Mouse (Mus musculus) testis, adult 10 weeks (tissue): ENCODE data around the gene Prss21. TPM values are rescaled to one million over a fixed set of nuclear protein-coding genes. Genes with fewer than 3 reads are reported as not detected.

ENCODE experiments used
- polyA plus RNA-seq: library from polyadenylated mRNA; stranded (reverse); fragments of 350-450 nt; fragmentation: Illumina TruSeq; extraction: RNeasy Lipid Tissue Mini Kit (QIAGEN cat#74804); gene quantifications from one replicate; pipeline ENCODE4 v1.2.3, GENCODE M21; 2014; ENCODE audit warnings: low read depth, low replicate concordance

Prss21 gene
- polyA plus RNA-seq = 34.8 TPM

DNA sequence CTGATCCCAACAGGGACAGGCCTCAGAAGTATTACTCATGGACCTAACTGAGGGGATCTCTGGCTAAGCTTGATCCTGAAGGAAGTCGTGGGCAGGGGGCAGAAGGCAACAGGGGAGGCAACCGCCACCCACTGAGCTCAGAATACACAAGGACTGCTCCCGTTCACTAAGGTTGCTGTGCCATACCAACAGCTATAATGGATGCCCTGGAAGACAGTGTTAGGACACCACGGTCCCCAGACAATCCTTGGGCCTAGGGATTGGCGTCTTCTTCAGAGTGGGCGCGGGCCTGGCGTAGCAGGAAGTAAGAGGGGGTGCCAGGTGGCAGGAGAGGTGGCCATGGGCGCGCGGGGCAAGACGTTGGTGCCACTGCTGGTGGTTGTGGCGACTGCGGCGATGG lies at the start of gene Prss21:
TSS of gene Prss21 (plus strand) at position 301 of the 400 bp plus-strand sequence.

GRCm38 (mm10) chr17:23829064-23829619 lies 38.7 kb upstream of the Prss21 start, which contains the start of gene Elob:
Gene Elob (minus strand): TSS chr17:23829136.

GRCm38 (mm10) chr17:23836006-23836575 lies 31.8 kb upstream of the Prss21 start, which contains the start of gene Prss33:
Gene Prss33 (minus strand): TSS chr17:23836056.

GRCm38 (mm10) chr17:23843812-23844273 lies 24.0 kb upstream of the Prss21 start, which contains the start of the genes Prss32 and Prss41:
Gene Prss32 (plus strand): TSS chr17:23843855.
Gene Prss41 (minus strand): TSS chr17:23844172.

GRCm38 (mm10) chr17:23880576-23880975 lies 12.7 kb downstream of the Prss21 start, which contains the start of the genes Dcpp1 and Dcpp2:
Gene Dcpp1 (plus strand): TSS chr17:23880876.
Gene Dcpp2 (plus strand): TSS chr17:23880880.

GRCm38 (mm10) chr17:23917158-23917557 lies 49.3 kb downstream of the Prss21 start, which contains the start of gene Dcpp3:
Gene Dcpp3 (plus strand): TSS chr17:23917458.

Other genes with a start within 250 kb of the Prss21 start
- 0.14 TPM for gene Mmp25, start 222.8 kb upstream of the Prss21 start, polyA plus RNA-seq
- not detected for gene Bicdl2, start 207.6 kb upstream of the Prss21 start, polyA plus RNA-seq
- 3.5 TPM for gene Hcfc1r1, start 194.5 kb upstream of the Prss21 start, polyA plus RNA-seq
- 1.3 TPM for gene Thoc6, start 194.2 kb upstream of the Prss21 start, polyA plus RNA-seq
- gene Tnfrsf12a, start 190.6 kb upstream of the Prss21 start, polyA plus RNA-seq = not detected
- not detected for gene Cldn6, start 188.8 kb upstream of the Prss21 start, polyA plus RNA-seq
- gene Cldn9, start 184.0 kb upstream of the Prss21 start, polyA plus RNA-seq = not detected
- gene 1520401A03Rik, start 145.3 kb upstream of the Prss21 start, polyA plus RNA-seq = 0.87 TPM
- 1.9 TPM for gene Pkmyt1, start 141.7 kb upstream of the Prss21 start, polyA plus RNA-seq
- not detected for gene Paqr4, start 127.2 kb upstream of the Prss21 start, polyA plus RNA-seq
- not detected for gene Kremen2, start 122.2 kb upstream of the Prss21 start, polyA plus RNA-seq
- gene Flywch1, start 96.5 kb upstream of the Prss21 start, polyA plus RNA-seq = 7.3 TPM
- 1.9 TPM for gene Flywch2, start 82.0 kb upstream of the Prss21 start, polyA plus RNA-seq
- 89.6 TPM for gene Srrm2, start 77.5 kb upstream of the Prss21 start, polyA plus RNA-seq
- 40.8 TPM for gene Elob, start 38.9 kb upstream of the Prss21 start, polyA plus RNA-seq
- not detected for gene Prss33, start 32.0 kb upstream of the Prss21 start, polyA plus RNA-seq
- gene Prss32, start 24.2 kb upstream of the Prss21 start, polyA plus RNA-seq = not detected
- gene Prss41, start 23.9 kb upstream of the Prss21 start, polyA plus RNA-seq = 2.3 TPM
- gene Dcpp1, start 12.8 kb downstream of the Prss21 start, polyA plus RNA-seq = not detected
- gene Dcpp2, start 12.8 kb downstream of the Prss21 start, polyA plus RNA-seq = not detected
- not detected for gene Dcpp3, start 49.4 kb downstream of the Prss21 start, polyA plus RNA-seq
- not detected for gene Sbp, start 73.6 kb downstream of the Prss21 start, polyA plus RNA-seq
- not detected for gene Sbpl, start 87.2 kb downstream of the Prss21 start, polyA plus RNA-seq
- gene Prss30, start 112.5 kb downstream of the Prss21 start, polyA plus RNA-seq = not detected
- gene Prss22, start 130.0 kb downstream of the Prss21 start, polyA plus RNA-seq = not detected
- not detected for gene Prss27, start 170.1 kb downstream of the Prss21 start, polyA plus RNA-seq
- 19.6 TPM for gene Kctd5, start 205.4 kb downstream of the Prss21 start, polyA plus RNA-seq